Mouse (Mus musculus): ENCODE measurements around the gene Ppp4r1. TPM values are rescaled to one million over a fixed set of nuclear protein-coding genes. Genes with fewer than 3 reads are reported as not detected.

Gene Ppp4r1
- total and polyA plus RNA-seq, 2 experiments from 2014 or later: 28.7 to 59.2 TPM

- DNase-seq (no peak), ATAC-seq (no peak)
- Histone ChIP-seq H3K9ac (no peak overlapping the region), H3K9me3 (ENCODE audit: low read length) (no peaks in the 10 kb centered on the region), H3K27me3 (ENCODE audit: insufficient read depth, low read length) (no peaks in the 10 kb centered on the region), H3K4me3 (ENCODE audit: low read depth, low read length) (no peak overlapping the region), H3K4me1 (ENCODE audit: insufficient read depth) (no peaks in the 10 kb centered on the region), H3K27ac (ENCODE audit: low read depth, low read length) (no peak overlapping the region), H3K36me3 (ENCODE audit: insufficient read depth) (peaks cover 18% of the 10 kb centered on the region), H3K4me2 (ENCODE audit: low read depth) (no peak overlapping the region)
- no peak for TF ChIP-seq CTCF (IDR thresholded peaks at IDR 0.05; ENCODE audit: low read depth)
- WGBS: 90% methylated on average over 5 of the region's 5 CpGs
Observed at GRCm38 (mm10) chr17:65822423-65822822, 40.0 kb downstream of the Ppp4r1 start.

DNA sequence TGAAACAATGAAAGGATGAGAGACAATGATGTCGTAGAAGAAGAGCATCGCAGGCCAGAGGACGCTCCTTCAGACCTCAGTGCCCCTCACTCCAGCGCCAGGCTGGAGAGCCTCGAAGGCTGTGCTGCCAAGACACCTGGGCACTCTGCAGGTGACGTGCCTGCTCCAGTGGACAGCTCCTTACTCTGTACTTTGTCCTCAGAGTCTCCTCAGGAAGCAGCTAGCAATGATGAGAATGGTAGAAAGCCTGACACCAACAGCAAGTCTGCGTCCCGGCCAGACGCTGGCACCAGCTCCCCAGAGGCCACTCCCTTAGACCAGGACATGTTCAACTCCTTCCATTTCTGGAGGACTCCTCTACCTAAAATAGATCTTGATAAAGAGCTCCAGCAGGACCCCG lies 41.9 kb downstream of the Ppp4r1 start:
- Histone ChIP-seq H3K36me3 (ENCODE audit: insufficient read depth) (peaks cover 14% of the 10 kb centered on the region), H3K27me3 (ENCODE audit: insufficient read depth, low read length) (no peaks in the 10 kb centered on the region), H3K9ac (no peak overlapping the region), H3K4me1 (ENCODE audit: insufficient read depth) (no peaks in the 10 kb centered on the region), H3K27ac (ENCODE audit: low read depth, low read length) (no peak overlapping the region), H3K4me3 (ENCODE audit: low read depth, low read length) (no peak overlapping the region), H3K4me2 (ENCODE audit: low read depth) (no peak overlapping the region), H3K9me3 (ENCODE audit: low read length) (no peaks in the 10 kb centered on the region)
- ATAC-seq (no peak), DNase-seq (no peak)
- 93% methylated on average over 10 of the region's 10 CpGs for WGBS
- no peak for TF ChIP-seq CTCF (IDR thresholded peaks at IDR 0.05; ENCODE audit: low read depth)

DNA sequence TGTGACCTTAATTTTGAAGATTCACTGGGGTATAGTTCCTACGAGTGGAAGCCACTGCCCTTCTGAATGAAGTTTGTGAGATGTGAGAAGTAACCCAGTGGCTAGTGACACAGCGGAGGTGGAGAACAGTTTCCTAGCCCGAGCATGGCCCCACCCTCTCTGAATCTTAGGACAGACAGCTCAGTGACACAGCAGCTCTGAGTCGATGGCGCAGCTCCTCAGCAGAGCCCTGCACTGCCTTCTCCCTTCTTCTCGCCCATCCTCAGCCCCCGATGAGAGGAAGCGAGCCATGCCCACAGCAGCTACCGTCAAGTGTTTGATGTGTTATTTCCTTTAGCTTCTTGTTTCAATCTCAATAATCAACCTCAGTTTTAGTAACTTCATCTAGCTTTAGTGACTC lies 43.9 kb downstream of the Ppp4r1 start:
- 69% methylated on average over 9 of the region's 9 CpGs for WGBS

DNA sequence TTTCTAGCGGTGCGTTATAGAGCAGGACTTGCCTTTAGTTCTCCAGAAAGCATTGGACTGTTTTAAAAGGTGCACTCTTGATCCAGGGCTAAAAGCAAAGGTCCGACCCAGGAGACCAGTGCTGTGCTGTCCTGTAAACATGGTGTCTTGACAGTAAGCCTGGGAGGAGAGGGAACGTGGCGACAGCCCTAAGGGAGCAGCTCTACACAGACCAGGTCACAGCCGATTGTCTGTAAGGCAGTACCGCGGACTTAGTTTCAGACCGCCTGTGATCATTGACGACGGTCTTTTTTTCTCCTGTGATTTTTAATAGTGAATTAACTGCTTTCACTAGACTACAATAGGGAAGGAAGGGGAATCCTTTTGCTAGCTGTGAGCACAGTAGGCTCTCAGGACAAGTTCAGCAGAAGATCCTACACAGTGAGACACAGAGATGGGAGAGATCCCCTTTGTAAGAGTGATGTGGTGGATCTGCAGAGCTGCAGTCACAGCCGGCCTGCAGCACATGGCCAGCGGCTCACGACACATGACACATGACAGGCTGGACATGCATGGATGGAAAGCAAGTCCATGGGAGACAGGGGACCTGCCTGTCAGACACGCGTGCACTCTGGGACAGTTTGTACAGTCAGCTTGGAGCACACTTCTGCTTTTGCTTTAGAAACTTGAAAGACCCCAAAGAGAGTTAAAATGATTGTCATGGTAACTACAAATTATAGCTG lies 44.9 kb downstream of the Ppp4r1 start:
- Histone ChIP-seq H3K27me3 (ENCODE audit: insufficient read depth, low read length) (no peaks in the 10 kb centered on the region), H3K4me2 (ENCODE audit: low read depth) (no peak overlapping the region), H3K27ac (ENCODE audit: low read depth, low read length) (no peak overlapping the region), H3K4me3 (ENCODE audit: low read depth, low read length) (no peak overlapping the region), H3K4me1 (ENCODE audit: insufficient read depth) (no peaks in the 10 kb centered on the region), H3K36me3 (ENCODE audit: insufficient read depth) (peaks cover 31% of the 10 kb centered on the region), H3K9me3 (ENCODE audit: low read length) (no peaks in the 10 kb centered on the region), H3K9ac (no peak overlapping the region)
- no peak for TF ChIP-seq CTCF (IDR thresholded peaks at IDR 0.05; ENCODE audit: low read depth)
- no peak for ATAC-seq
- DNase-seq: no peak
- 51% methylated on average over 16 of the region's 16 CpGs for WGBS

More for the DNA sequence above, 43.9 kb downstream of the Ppp4r1 start:
- no peak for ATAC-seq
- Histone ChIP-seq H3K27me3 (ENCODE audit: insufficient read depth, low read length) (no peaks in the 10 kb centered on the region), H3K4me1 (ENCODE audit: insufficient read depth) (no peaks in the 10 kb centered on the region), H3K9ac (no peak overlapping the region), H3K4me2 (ENCODE audit: low read depth) (no peak overlapping the region), H3K27ac (ENCODE audit: low read depth, low read length) (no peak overlapping the region), H3K36me3 (ENCODE audit: insufficient read depth) (peaks cover 26% of the 10 kb centered on the region), H3K4me3 (ENCODE audit: low read depth, low read length) (no peak overlapping the region), H3K9me3 (ENCODE audit: low read length) (no peaks in the 10 kb centered on the region)
- DNase-seq: no peak
- no peak for TF ChIP-seq CTCF (IDR thresholded peaks at IDR 0.05; ENCODE audit: low read depth)

- DNase-seq (no peak), ATAC-seq (no peak)
- H3K9me3 ChIP-seq (ENCODE audit: low read length): no peaks in the 10 kb centered on the region
- H3K4me1 ChIP-seq (ENCODE audit: insufficient read depth): no peaks in the 10 kb centered on the region
- TF ChIP-seq CTCF (IDR thresholded peaks at IDR 0.05; ENCODE audit: low read depth): no peak
- H3K27ac ChIP-seq (ENCODE audit: low read depth, low read length): no peak overlapping the region
- no peak overlapping the region for H3K9ac ChIP-seq
- H3K4me3 ChIP-seq (ENCODE audit: low read depth, low read length): no peak overlapping the region
- 79% methylated on average over 5 of the region's 5 CpGs for WGBS
- H3K36me3 ChIP-seq (ENCODE audit: insufficient read depth): peaks cover 35% of the 10 kb centered on the region
- no peaks in the 10 kb centered on the region for H3K27me3 ChIP-seq (ENCODE audit: insufficient read depth, low read length)
- no peak overlapping the region for H3K4me2 ChIP-seq (ENCODE audit: low read depth)
Observed at GRCm38 (mm10) chr17:65827904-65828303, 45.5 kb downstream of the Ppp4r1 start.

DNA sequence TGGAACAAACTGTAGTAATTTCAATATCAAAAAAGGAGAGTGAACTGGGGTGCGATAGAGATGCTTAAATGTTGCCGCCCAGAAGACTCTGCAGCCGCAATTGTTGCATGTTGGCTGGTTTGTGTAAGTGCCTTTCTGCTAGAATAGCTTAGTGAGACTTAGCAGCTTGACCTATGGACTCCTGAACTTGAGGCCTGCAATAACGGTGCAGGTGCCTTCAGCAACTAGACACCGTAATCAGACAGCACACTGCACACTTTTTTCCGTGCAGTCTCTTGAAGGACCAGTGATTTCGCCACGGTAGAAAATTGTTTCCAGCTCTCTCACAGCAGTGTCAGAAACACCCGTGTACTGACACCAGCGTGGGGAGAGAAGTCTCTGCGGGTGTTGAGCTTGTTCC lies 46.6 kb downstream of the Ppp4r1 start:
- H3K4me3 ChIP-seq (ENCODE audit: low read depth, low read length): no peak overlapping the region
- H3K4me1 ChIP-seq (ENCODE audit: insufficient read depth): no peaks in the 10 kb centered on the region
- no peak overlapping the region for H3K9ac ChIP-seq
- no peaks in the 10 kb centered on the region for H3K9me3 ChIP-seq (ENCODE audit: low read length)
- no peaks in the 10 kb centered on the region for H3K27me3 ChIP-seq (ENCODE audit: insufficient read depth, low read length)
- no peak overlapping the region for H3K27ac ChIP-seq (ENCODE audit: low read depth, low read length)
- WGBS: 89% methylated on average over 11 of the region's 11 CpGs
- DNase-seq (no peak), ATAC-seq (no peak)
- TF ChIP-seq CTCF (IDR thresholded peaks at IDR 0.05; ENCODE audit: low read depth): no peak
- no peak overlapping the region for H3K4me2 ChIP-seq (ENCODE audit: low read depth)
- H3K36me3 ChIP-seq (ENCODE audit: insufficient read depth): peaks cover 42% of the 10 kb centered on the region

DNA sequence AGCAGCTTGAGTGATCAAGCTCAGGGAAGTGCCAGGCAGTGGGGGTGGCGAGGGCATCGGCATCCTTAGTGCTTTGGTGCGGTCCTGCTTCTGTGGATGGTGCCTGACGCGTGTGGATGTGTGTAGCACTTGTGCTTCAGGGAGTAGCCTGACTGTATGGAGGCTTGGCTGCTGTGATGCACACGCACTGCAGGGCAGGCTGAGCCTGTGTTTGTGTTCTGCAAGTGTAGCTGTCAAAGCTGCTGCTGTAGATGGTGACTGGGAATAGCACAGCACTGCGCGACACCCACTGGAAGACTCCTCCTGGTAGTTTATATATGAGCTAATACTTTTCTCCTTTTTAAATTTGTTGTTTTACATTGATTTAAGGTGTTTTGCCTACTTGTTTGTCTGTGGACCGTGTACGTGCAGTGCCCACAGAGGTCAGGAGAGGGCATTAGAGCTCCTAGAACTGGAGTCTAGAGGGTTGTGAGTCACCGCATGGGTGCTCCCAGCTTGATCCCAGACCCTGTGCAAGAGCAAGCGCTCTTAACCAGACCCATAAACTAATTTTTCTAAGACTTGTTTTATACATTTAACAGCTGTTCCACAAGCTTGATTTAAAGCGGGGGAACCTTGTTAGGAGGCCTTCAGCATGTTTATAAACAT lies 48.0 kb downstream of the Ppp4r1 start:
- Histone ChIP-seq H3K27ac (ENCODE audit: low read depth, low read length) (no peak overlapping the region), H3K9ac (no peak overlapping the region), H3K27me3 (ENCODE audit: insufficient read depth, low read length) (no peaks in the 10 kb centered on the region), H3K9me3 (ENCODE audit: low read length) (no peaks in the 10 kb centered on the region), H3K4me2 (ENCODE audit: low read depth) (no peak overlapping the region), H3K4me1 (ENCODE audit: insufficient read depth) (no peaks in the 10 kb centered on the region), H3K4me3 (ENCODE audit: low read depth, low read length) (no peak overlapping the region), H3K36me3 (ENCODE audit: insufficient read depth) (peaks cover 41% of the 10 kb centered on the region)
- 93% methylated on average over 13 of the region's 13 CpGs for WGBS
- DNase-seq (no peak), ATAC-seq (no peak)
- no peak for TF ChIP-seq CTCF (IDR thresholded peaks at IDR 0.05; ENCODE audit: low read depth)

Data from forebrain, postnatal 0 days (tissue).